Mouse (Mus musculus): ENCODE results near the gene Pramef17. TPM values are rescaled to one million over a fixed set of nuclear protein-coding genes. Genes with fewer than 3 reads are reported as not detected.

Gene Pramef17
- not detected for total RNA-seq (2023)

GRCm38 (mm10) chr4:143994269-143994668 lies at the start of gene Pramef17:
TSS of gene Pramef17 (minus strand) at chr4:143994369.

GRCm38 (mm10) chr4:143966850-143967249 lies 27.3 kb downstream of the Pramef17 start, which contains the start of gene Gm13101:
TSS of gene Gm13101 (minus strand) at chr4:143966950.

GRCm38 (mm10) chr4:143950916-143951315 lies 43.3 kb downstream of the Pramef17 start, which contains the start of gene Pramef25:
TSS of gene Pramef25 (minus strand) at chr4:143951016.

Other genes starting within 250 kb of the Pramef17 start
- gene Gm13023, start 205.0 kb downstream of the Pramef17 start, total RNA-seq (2023): not detected
- not detected for gene Gm13084, start 178.3 kb downstream of the Pramef17 start, total RNA-seq (2023)
- gene Gm13103, start 147.9 kb downstream of the Pramef17 start, total RNA-seq (2023): not detected
- not detected for gene Pramef6, start 94.0 kb downstream of the Pramef17 start, total RNA-seq (2023)
- gene Pramef25, start 43.4 kb downstream of the Pramef17 start, total RNA-seq (2023): not detected
- not detected for gene Gm13101, start 27.4 kb downstream of the Pramef17 start, total RNA-seq (2023)
- not detected for gene Pramel4, start 64.8 kb upstream of the Pramef17 start, total RNA-seq (2023)
- gene Gm13102, start 112.1 kb upstream of the Pramef17 start, total RNA-seq (2023): not detected
- gene Oog3, start 168.3 kb upstream of the Pramef17 start, total RNA-seq (2023): not detected
- not detected for gene Oog2, start 196.3 kb upstream of the Pramef17 start, total RNA-seq (2023)
- gene C87977, start 218.9 kb upstream of the Pramef17 start, total RNA-seq (2023): not detected

All from T-cell, adult 66 days (primary cell).